ENCODE assay signal across 10 mouse cellular contexts in the genomic region with DNA sequence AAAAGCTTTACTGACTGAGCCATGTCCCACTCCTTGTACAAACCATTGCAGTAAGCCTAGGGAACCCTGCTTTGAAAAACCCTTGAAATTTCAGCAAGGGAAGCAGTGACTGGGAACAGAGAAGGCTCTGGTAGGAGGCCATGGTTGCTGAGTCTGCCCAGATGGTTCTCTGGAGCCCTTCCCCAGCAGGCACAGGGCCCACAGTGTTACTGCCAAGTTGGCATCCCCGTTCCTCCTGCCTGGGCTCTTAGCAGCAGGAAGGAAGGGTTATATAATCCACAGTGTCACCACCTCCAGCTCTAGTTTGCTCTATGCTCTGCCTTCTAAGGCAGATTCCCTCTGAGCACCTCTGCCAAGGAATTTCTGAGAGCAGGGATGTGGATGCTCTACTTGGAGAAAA.
DNase-seq lines count a peak whose midpoint lies in the region; ATAC-seq and TF ChIP-seq lines count a peak whose summit lies in the region.
"Had no signal": no experiment of that assay in that cellular context is flagged by ENCODE, and none has a peak within 500 bp of the region (broad histone marks: within the 10 kb centered on the region; RNA-seq: fewer than 3 reads in every experiment).

No protein-coding gene starts in this region.

- TF ChIP-seq CTCF in layer of hippocampus, adult 2 months (conservative IDR thresholded peaks at IDR 0.05): no peak

- WGBS in midbrain, embryonic 13.5 days: 89% methylated on average over 1 of the region's 1 CpGs
- WGBS in midbrain, embryonic 16.5 days: 86% methylated on average over 1 of the region's 1 CpGs

- peaks cover 11% of the 10 kb centered on the region; the same call in 1 of the 2 replicates for H3K4me1 ChIP-seq in midbrain, embryonic 13.5 days (replicated peaks)
- peaks cover 8% of the 10 kb centered on the region for H3K4me1 ChIP-seq in midbrain, embryonic 16.5 days (ENCODE audit: control insufficient read depth, insufficient read depth, low read length)
- H3K4me1 ChIP-seq: liver, embryonic 13.5 days had no signal

- H3K27ac ChIP-seq in layer of hippocampus, adult 2 months: peak overlapping the region; percentile 85
- no peak overlapping the region for H3K27ac ChIP-seq in midbrain, embryonic 13.5 days
- H3K27ac ChIP-seq in midbrain, embryonic 16.5 days (ENCODE audit: low read length): no peak overlapping the region
- H3K27ac ChIP-seq: liver, embryonic 13.5 days had no signal

- H3K27me3 ChIP-seq in midbrain, embryonic 13.5 days: no peaks in the 10 kb centered on the region
- H3K27me3 ChIP-seq in midbrain, embryonic 16.5 days (ENCODE audit: control insufficient read depth, insufficient read depth, low read depth, low read length): no peaks in the 10 kb centered on the region
- H3K27me3 ChIP-seq: liver, embryonic 13.5 days; Patski had no signal

- DNase-seq in ovary, postnatal 36 days (ENCODE audit: low spot score): peak; percentile 21
- no peak for DNase-seq in ovary, adult 18-20 months (ENCODE audit: low spot score)
- peak; percentile 35 to 70 for DNase-seq in cerebellum, postnatal 4 days (ENCODE audit: low spot score in 2 of 2)
- peak; percentile 87 to 94 for DNase-seq in layer of hippocampus, adult 2 months (ENCODE audit: low spot score in 2 of 2)
- peak; percentile 68 for DNase-seq in right cerebral cortex, postnatal 4 days
- DNase-seq: liver, embryonic 13.5 days had no signal

- ATAC-seq in midbrain, embryonic 13.5 days: no peak
- no peak for ATAC-seq in midbrain, embryonic 16.5 days
- ATAC-seq: Patski had no signal

- H3K4me3 ChIP-seq in layer of hippocampus, adult 2 months: no peak overlapping the region
- no peak overlapping the region for H3K4me3 ChIP-seq in midbrain, embryonic 13.5 days (replicated peaks)
- no peak overlapping the region for H3K4me3 ChIP-seq in midbrain, embryonic 16.5 days (ENCODE audit: low read depth, low read length)
- H3K4me3 ChIP-seq: erythroblast, embryonic 14.5 days; liver, embryonic 13.5 days had no signal

- H3K9me3 ChIP-seq in midbrain, embryonic 13.5 days: no peaks in the 10 kb centered on the region
- H3K9me3 ChIP-seq in midbrain, embryonic 16.5 days (replicated peaks; ENCODE audit: control insufficient read depth, low read length, poor library complexity, severe bottlenecking): no peaks in the 10 kb centered on the region
- H3K9me3 ChIP-seq: liver, embryonic 13.5 days had no signal

- no peak overlapping the region for H3K4me2 ChIP-seq in midbrain, embryonic 13.5 days (replicated peaks)
- no peak overlapping the region for H3K4me2 ChIP-seq in midbrain, embryonic 16.5 days (ENCODE audit: low read length)
- H3K4me2 ChIP-seq: liver, embryonic 13.5 days had no signal

- no peak overlapping the region for H3K9ac ChIP-seq in midbrain, embryonic 13.5 days (replicated peaks)
- H3K9ac ChIP-seq in midbrain, embryonic 16.5 days (ENCODE audit: low read depth, low read length): no peak overlapping the region
- H3K9ac ChIP-seq: liver, embryonic 13.5 days had no signal

- no peaks in the 10 kb centered on the region for H3K36me3 ChIP-seq in midbrain, embryonic 13.5 days
- no peaks in the 10 kb centered on the region for H3K36me3 ChIP-seq in midbrain, embryonic 16.5 days (ENCODE audit: control insufficient read depth, insufficient read depth, low read length)
- H3K36me3 ChIP-seq: liver, embryonic 13.5 days had no signal
